Mouse (Mus musculus) kidney, embryonic 16.5 days (tissue): ENCODE results near the gene Id2. TPM values are rescaled to one million over a fixed set of nuclear protein-coding genes. Genes with fewer than 3 reads are reported as not detected.

Experiments used
- ATAC-seq: fragments of 200-750 bp; cut with Nextera tagmentation; 2 replicates; pipeline ENCODE4 v1.8.0; 2017; ENCODE audit warnings: moderate TSS enrichment; ENCODE audit not compliant: low FRiP score, low TSS enrichment
- H3K27ac ChIP-seq: fragments of 300-500 bp; sonication (generic); 2 replicates; pipeline ENCODE4 v1.5.1; 2014; ENCODE audit warnings: low read length
- H3K27me3 ChIP-seq: fragments of 300-500 bp; sonication (generic); 2 replicates; pipeline ENCODE4 v1.6.1; 2014; ENCODE audit warnings: low read length, control low read depth, mixed read lengths; ENCODE audit not compliant: insufficient read depth
- H3K36me3 ChIP-seq: fragments of 300-500 bp; sonication (generic); 2 replicates; pipeline ENCODE4 v1.6.1; 2014; ENCODE audit warnings: low read length, control low read depth, mixed read lengths; ENCODE audit not compliant: insufficient read depth
- H3K4me1 ChIP-seq: fragments of 300-500 bp; sonication (generic); 2 replicates; pipeline ENCODE4 v1.6.1; 2014; ENCODE audit warnings: low read length, control low read depth, mixed read lengths; ENCODE audit not compliant: insufficient read depth
- H3K4me2 ChIP-seq: fragments of 300-500 bp; sonication (generic); replicated peaks from 2 replicates; pipeline ENCODE4 v1.6.1; 2014; ENCODE audit warnings: low read depth, low read length
- H3K4me3 ChIP-seq: fragments of 300-500 bp; sonication (generic); 2 replicates; pipeline ENCODE4 v1.5.1; 2014; ENCODE audit warnings: mild to moderate bottlenecking, low read length
- H3K9ac ChIP-seq: fragments of 300-500 bp; sonication (generic); replicated peaks from 2 replicates; pipeline ENCODE4 v1.6.1; 2014; ENCODE audit warnings: low read length
- H3K9me3 ChIP-seq: fragments of 300-500 bp; sonication (generic); 2 replicates; pipeline ENCODE4 v1.6.1; 2016; ENCODE audit warnings: low read length, control low read depth
- WGBS: fragments of 180-500 bp; shearing (Covaris S2); extraction: QIAGEN DNeasy Blood & Tissue Kit; methylation state at CpG from one replicate; pipeline ENCODE4 v1.1.7; 2014; 5-methylcytosine and 5-hydroxymethylcytosine counted together
- polyA plus RNA-seq: library from polyadenylated mRNA; unstranded; fragments of >200 nt; fragmentation: Nextera tagmentation; extraction: Ambion mirVana; gene quantifications from 2 replicates; pipeline ENCODE4 v1.2.1, GENCODE M21; 2015

The Id2 gene
- polyA plus RNA-seq, 1 experiment from 2014 or later, result 474 TPM

GRCm38 (mm10) chr12:25093241-25093774 lies 3.6 kb downstream of the Id2 start:
- H3K36me3 ChIP-seq, result no peaks in the 10 kb centered on the region
- H3K27ac ChIP-seq, result peak overlapping the region; percentile 89
- H3K9me3 ChIP-seq, result no peaks in the 10 kb centered on the region
- peaks cover 34% of the 10 kb centered on the region for H3K4me1 ChIP-seq
- H3K9ac ChIP-seq, result peak overlapping the region; percentile 74
- WGBS, result 10% methylated on average over 11 of the region's 11 CpGs
- H3K4me2 ChIP-seq, result peak overlapping the region; percentile 82
- ATAC-seq, result no peak
- H3K27me3 ChIP-seq, result no peaks in the 10 kb centered on the region
- H3K4me3 ChIP-seq, result peak overlapping the region; percentile 59

GRCm38 (mm10) chr12:25092751-25093211 lies 4.2 kb downstream of the Id2 start:
- H3K4me1 ChIP-seq, result peaks cover 29% of the 10 kb centered on the region
- peak overlapping the region; percentile 59 for H3K4me3 ChIP-seq
- H3K9me3 ChIP-seq, result no peaks in the 10 kb centered on the region
- under 1% methylated on average over 17 of the region's 17 CpGs for WGBS
- H3K36me3 ChIP-seq, result no peaks in the 10 kb centered on the region
- peak; percentile 36 for ATAC-seq
- H3K27me3 ChIP-seq, result no peaks in the 10 kb centered on the region
- H3K4me2 ChIP-seq, result peak overlapping the region; percentile 82
- peak overlapping the region; percentile 74 for H3K9ac ChIP-seq
- H3K27ac ChIP-seq, result peak overlapping the region; percentile 89

- Histone ChIP-seq H3K4me2 (peak overlapping the region; percentile 82), H3K27me3 (no peaks in the 10 kb centered on the region), H3K9ac (peak overlapping the region; percentile 74; the same call in 1 of the 2 replicates), H3K4me3 (peak overlapping the region; percentile 59), H3K36me3 (no peaks in the 10 kb centered on the region), H3K4me1 (peaks cover 29% of the 10 kb centered on the region), H3K9me3 (no peaks in the 10 kb centered on the region), H3K27ac (peak overlapping the region; percentile 89)
- ATAC-seq, result peak; percentile 37
- 5% methylated on average over 25 of the region's 25 CpGs for WGBS
Measured at GRCm38 (mm10) chr12:25092027-25092704, 4.8 kb downstream of the Id2 start.

GRCm38 (mm10) chr12:25089433-25089832 lies 7.5 kb downstream of the Id2 start:
- H3K27ac ChIP-seq, result no peak overlapping the region
- no peak for ATAC-seq
- WGBS, result 70% methylated on average over 1 of the region's 1 CpGs
- no peak overlapping the region for H3K4me3 ChIP-seq
- no peaks in the 10 kb centered on the region for H3K36me3 ChIP-seq
- no peaks in the 10 kb centered on the region for H3K9me3 ChIP-seq
- no peak overlapping the region for H3K9ac ChIP-seq
- no peaks in the 10 kb centered on the region for H3K27me3 ChIP-seq
- H3K4me2 ChIP-seq, result no peak overlapping the region
- peaks cover 26% of the 10 kb centered on the region for H3K4me1 ChIP-seq

GRCm38 (mm10) chr12:25086966-25087365 lies 10.0 kb downstream of the Id2 start:
- WGBS, result 29% methylated on average over 4 of the region's 4 CpGs
- peaks cover 16% of the 10 kb centered on the region; the same call in 1 of the 2 replicates for H3K4me1 ChIP-seq
- H3K9me3 ChIP-seq, result no peaks in the 10 kb centered on the region
- H3K36me3 ChIP-seq, result no peaks in the 10 kb centered on the region
- no peak overlapping the region for H3K4me3 ChIP-seq
- no peaks in the 10 kb centered on the region for H3K27me3 ChIP-seq
- ATAC-seq, result no peak
- no peak overlapping the region for H3K4me2 ChIP-seq
- H3K27ac ChIP-seq, result 0 out of 2 replicates have a peak overlapping the region, but pooled peaks have one; percentile 29
- H3K9ac ChIP-seq, result no peak overlapping the region

- H3K4me2 ChIP-seq, result peak overlapping the region; percentile 16
- no peak overlapping the region for H3K9ac ChIP-seq
- H3K9me3 ChIP-seq, result no peaks in the 10 kb centered on the region
- 0 out of 2 replicates have a peak overlapping the region, but pooled peaks have one; percentile 3 for H3K4me3 ChIP-seq
- no peaks in the 10 kb centered on the region for H3K27me3 ChIP-seq
- WGBS, result 41% methylated on average over 26 of the region's 26 CpGs
- H3K4me1 ChIP-seq, result peaks cover 13% of the 10 kb centered on the region; the same call in 1 of the 2 replicates
- no peak overlapping the region for H3K27ac ChIP-seq
- no peaks in the 10 kb centered on the region for H3K36me3 ChIP-seq
- ATAC-seq, result peak; percentile 70; the same call in 1 of the 2 replicates
Measured at GRCm38 (mm10) chr12:25083260-25084178, 13.4 kb downstream of the Id2 start.

- WGBS, result 84% methylated on average over 3 of the region's 3 CpGs
- no peaks in the 10 kb centered on the region for H3K36me3 ChIP-seq
- H3K4me1 ChIP-seq, result no peaks in the 10 kb centered on the region
- H3K4me2 ChIP-seq, result no peak overlapping the region
- no peaks in the 10 kb centered on the region for H3K9me3 ChIP-seq
- no peak overlapping the region for H3K27ac ChIP-seq
- no peak for ATAC-seq
- no peak overlapping the region for H3K9ac ChIP-seq
- H3K4me3 ChIP-seq, result no peak overlapping the region
- no peaks in the 10 kb centered on the region for H3K27me3 ChIP-seq
Measured at GRCm38 (mm10) chr12:25074344-25074743, 22.6 kb downstream of the Id2 start.

GRCm38 (mm10) chr12:25073374-25073773 lies 23.6 kb downstream of the Id2 start:
- H3K9me3 ChIP-seq, result no peaks in the 10 kb centered on the region
- H3K27me3 ChIP-seq, result no peaks in the 10 kb centered on the region
- H3K27ac ChIP-seq, result no peak overlapping the region
- WGBS, result 55% methylated on average over 4 of the region's 4 CpGs
- H3K36me3 ChIP-seq, result no peaks in the 10 kb centered on the region
- H3K4me3 ChIP-seq, result no peak overlapping the region
- no peak overlapping the region for H3K9ac ChIP-seq
- no peaks in the 10 kb centered on the region for H3K4me1 ChIP-seq
- H3K4me2 ChIP-seq, result no peak overlapping the region
- no peak for ATAC-seq

GRCm38 (mm10) chr12:25062264-25062663 lies 34.7 kb downstream of the Id2 start:
- H3K4me3 ChIP-seq, result no peak overlapping the region
- H3K27ac ChIP-seq, result no peak overlapping the region
- no peaks in the 10 kb centered on the region for H3K9me3 ChIP-seq
- H3K4me1 ChIP-seq, result peaks cover 5% of the 10 kb centered on the region; the same call in 1 of the 2 replicates
- no peak for ATAC-seq
- no peak overlapping the region for H3K4me2 ChIP-seq
- H3K27me3 ChIP-seq, result no peaks in the 10 kb centered on the region
- 34% methylated on average over 6 of the region's 6 CpGs for WGBS
- H3K9ac ChIP-seq, result no peak overlapping the region
- H3K36me3 ChIP-seq, result peaks cover 12% of the 10 kb centered on the region
